Mouse (Mus musculus) 3T3-L1 (cell line): Measurements from ENCODE around the gene Vamp2.
A peak's percentile ranks its signal among the peaks of the same experiment; 100 is the strongest.

ENCODE experiments used
- DNase-seq: peaks from one replicate; pipeline ENCODE4 v3.0.0-alpha.2; 2015; ENCODE audit warnings: low read depth, low spot score

Vamp2 gene

GRCm38 (mm10) chr11:69080102-69080854 is 8.0 kb upstream of the Vamp2 start:
- DNase-seq: no peak

- no peak for DNase-seq
Observed at GRCm38 (mm10) chr11:69080855-69081222, 7.5 kb upstream of the Vamp2 start.

- DNase-seq: no peak
Observed at GRCm38 (mm10) chr11:69081613-69082012, 6.7 kb upstream of the Vamp2 start.

GRCm38 (mm10) chr11:69085608-69086007 is 2.7 kb upstream of the Vamp2 start:
- no peak for DNase-seq

- DNase-seq: no peak
Observed at GRCm38 (mm10) chr11:69086390-69086789, 1.9 kb upstream of the Vamp2 start.

GRCm38 (mm10) chr11:69087082-69087481 is 1.2 kb upstream of the Vamp2 start:
- DNase-seq: no peak

GRCm38 (mm10) chr11:69087597-69087996 is 693 bp upstream of the Vamp2 start:
- DNase-seq: no peak

- no peak for DNase-seq
Observed at GRCm38 (mm10) chr11:69088856-69089615, 746 bp downstream of the Vamp2 start.

GRCm38 (mm10) chr11:69089616-69090290 is 1.5 kb downstream of the Vamp2 start:
- no peak for DNase-seq

GRCm38 (mm10) chr11:69090367-69090766 is 2.1 kb downstream of the Vamp2 start:
- DNase-seq: no peak

GRCm38 (mm10) chr11:69091566-69092385 is 3.5 kb downstream of the Vamp2 start:
- no peak for DNase-seq

GRCm38 (mm10) chr11:69092386-69092751 is 4.1 kb downstream of the Vamp2 start:
- DNase-seq: peak; percentile 89

GRCm38 (mm10) chr11:69092871-69093270 is 4.6 kb downstream of the Vamp2 start:
- peak; percentile 43 for DNase-seq

GRCm38 (mm10) chr11:69093856-69094255 is 5.6 kb downstream of the Vamp2 start:
- peak; percentile 59 for DNase-seq

- peak; percentile 100 for DNase-seq
Observed at GRCm38 (mm10) chr11:69094697-69095429, 6.6 kb downstream of the Vamp2 start, which contains the start of gene Per1. Per1 (plus strand) TSS chr11:69095217.

- DNase-seq: peak; percentile 72
Observed at GRCm38 (mm10) chr11:69095511-69096231, 7.4 kb downstream of the Vamp2 start.

GRCm38 (mm10) chr11:69096360-69096986 is 8.2 kb downstream of the Vamp2 start:
- peak; percentile 88 for DNase-seq

GRCm38 (mm10) chr11:69096987-69097900 is 9.0 kb downstream of the Vamp2 start:
- peak; percentile 98 for DNase-seq
